Mouse (Mus musculus) embryonic fibroblast, embryonic 13.5 days (primary cell): ENCODE measurements around the gene Ldhc. TPM values are rescaled to one million over a fixed set of nuclear protein-coding genes. Genes with fewer than 3 reads are reported as not detected.
"Not testable (repeated sequence)": the region's sequence is repeated elsewhere in the genome, so short reads cannot be mapped to it uniquely, and the experiment has no call there.

Source experiments
- H3K27ac ChIP-seq: 2 replicates; pipeline ENCODE4 v1.5.1; 2012; ENCODE audit warnings: low read length, control low read depth, inconsistent platforms; ENCODE audit not compliant: insufficient read depth
- H3K4me1 ChIP-seq: 2 replicates; pipeline ENCODE4 v1.6.1; 2011; ENCODE audit warnings: low read length; ENCODE audit not compliant: control insufficient read depth, insufficient read depth
- H3K4me3 ChIP-seq: 2 replicates; pipeline ENCODE4 v1.5.1; 2011; ENCODE audit warnings: mild to moderate bottlenecking, control low read depth, low read length; ENCODE audit not compliant: insufficient read depth
- CTCF ChIP-seq: IDR thresholded peaks from 2 replicates; pipeline ENCODE4 v1.5.1; 2011; ENCODE audit warnings: mild to moderate bottlenecking, control low read depth, low read length, moderate library complexity, borderline replicate concordance; ENCODE audit not compliant: insufficient read depth
- POLR2A ChIP-seq: IDR thresholded peaks from 2 replicates; pipeline ENCODE4 v1.6.1; 2011; ENCODE audit warnings: low read depth, mild to moderate bottlenecking, control low read depth, low read length, moderate library complexity
- polyA plus RNA-seq: library from polyadenylated mRNA; stranded (reverse); fragments of >200 nt; gene quantifications from 2 replicates; pipeline ENCODE4 v1.2.4, GENCODE M21; 2011; ENCODE audit warnings: low read depth; ENCODE audit not compliant: missing spikeins, insufficient read length

Ldhc gene
- polyA plus RNA-seq, 1 experiment, result not detected

DNA sequence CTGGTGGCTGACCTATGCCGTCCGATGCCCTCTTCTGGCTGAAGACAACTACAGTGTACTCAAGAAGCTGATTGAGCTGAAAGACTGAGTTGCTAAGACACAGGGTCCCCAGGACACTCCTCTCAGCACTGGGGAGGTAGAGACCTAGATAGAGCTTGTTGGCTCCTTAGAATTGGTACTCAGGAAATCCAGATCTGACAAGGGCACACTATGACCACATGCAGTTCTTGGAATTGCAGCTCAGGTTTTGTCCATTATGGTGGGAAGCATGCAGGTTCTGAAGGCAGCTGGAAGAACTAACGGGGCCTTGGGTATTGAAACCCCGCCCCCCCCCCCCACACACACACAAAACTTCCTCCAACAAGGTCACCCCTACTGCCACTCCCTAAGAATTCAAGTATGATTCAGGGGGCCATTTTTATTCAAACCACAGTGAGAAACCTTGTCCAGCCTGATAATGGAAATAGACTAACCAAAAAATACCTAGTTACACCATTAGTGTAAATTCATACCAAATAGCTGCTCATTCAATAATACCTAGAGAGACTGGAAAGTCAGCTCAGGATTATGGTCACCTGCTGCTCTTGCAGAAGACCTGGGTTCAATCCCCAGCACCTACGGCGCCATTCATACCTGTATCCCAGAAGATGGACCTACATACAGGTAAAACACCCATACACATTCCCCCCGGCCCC, 5.0 kb upstream of the Ldhc start:
- TF ChIP-seq POLR2A, result no peak
- no peak for TF ChIP-seq CTCF
- Histone ChIP-seq H3K4me3 (no peak overlapping the region), H3K27ac (no peak overlapping the region), H3K4me1 (no peaks in the 10 kb centered on the region)

DNA sequence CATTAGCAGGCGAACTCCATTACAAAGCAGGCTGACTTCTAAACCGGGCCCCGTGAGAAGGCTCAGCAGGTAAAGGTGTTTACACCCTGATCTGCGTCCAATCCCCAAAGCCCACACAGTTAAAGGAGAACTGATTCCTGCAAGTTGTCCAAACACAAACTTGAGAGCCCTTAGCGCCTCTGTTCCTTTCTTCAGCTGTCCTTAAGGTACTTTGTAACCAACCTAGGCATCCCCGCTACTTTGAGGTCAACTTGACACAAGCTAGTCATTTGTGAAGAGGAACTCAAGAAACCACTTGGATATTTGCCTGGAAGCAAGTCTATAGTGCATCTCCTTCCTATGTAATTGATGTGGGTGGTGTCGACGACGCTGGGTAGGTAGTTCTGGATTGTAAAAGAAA, 3.6 kb upstream of the Ldhc start:
- Histone ChIP-seq H3K4me1 (no peaks in the 10 kb centered on the region), H3K4me3 (no peak overlapping the region), H3K27ac (no peak overlapping the region)
- no peak for TF ChIP-seq POLR2A
- TF ChIP-seq CTCF, result no peak

DNA sequence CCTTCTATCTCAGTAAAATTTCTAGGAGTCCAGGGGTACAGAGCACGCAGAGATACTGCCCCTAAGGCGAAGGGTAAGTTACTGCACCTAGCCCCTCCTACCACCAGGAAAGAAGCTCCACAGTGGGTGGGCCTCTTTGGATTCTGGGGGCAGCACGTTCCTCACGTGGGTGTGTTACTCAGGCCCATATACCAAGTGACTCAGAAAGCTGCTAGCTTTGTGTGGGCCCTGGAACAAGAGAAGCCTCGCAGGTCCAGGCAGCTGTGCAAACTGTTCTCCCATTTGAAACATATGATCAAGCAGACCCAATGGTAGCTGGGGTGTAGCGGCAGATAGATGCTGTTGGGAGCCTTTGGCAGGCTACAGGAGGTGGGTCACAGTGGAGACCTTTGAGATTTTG, 2.0 kb upstream of the Ldhc start:
- Histone ChIP-seq H3K27ac (no peak overlapping the region), H3K4me3 (no peak overlapping the region), H3K4me1 (no peaks in the 10 kb centered on the region)
- TF ChIP-seq POLR2A, result no peak

DNA sequence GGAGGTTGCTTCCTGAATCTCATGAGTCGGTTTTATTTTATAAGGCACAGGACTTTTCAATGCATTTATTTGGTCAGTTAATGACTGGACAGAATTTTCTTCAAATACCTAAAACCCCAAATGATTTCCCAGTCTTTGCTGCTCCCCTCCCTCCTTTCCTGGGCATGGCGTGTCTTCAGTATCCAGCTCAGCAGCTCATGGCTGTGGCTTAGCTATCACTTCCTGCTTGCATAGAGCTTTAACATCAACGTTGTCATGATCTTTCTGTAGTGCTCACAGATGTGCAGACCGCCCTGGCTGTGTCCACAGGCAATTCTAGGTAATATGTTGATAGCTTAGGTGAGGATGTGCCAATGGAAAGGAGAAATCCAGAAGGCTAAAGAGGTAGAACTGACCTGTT, 11.0 kb downstream of the Ldhc start:
- TF ChIP-seq CTCF, result no peak
- no peak for TF ChIP-seq POLR2A
- H3K4me3 ChIP-seq, result no peak overlapping the region
- H3K27ac ChIP-seq, result no peak overlapping the region
- H3K4me1 ChIP-seq, result no peaks in the 10 kb centered on the region

DNA sequence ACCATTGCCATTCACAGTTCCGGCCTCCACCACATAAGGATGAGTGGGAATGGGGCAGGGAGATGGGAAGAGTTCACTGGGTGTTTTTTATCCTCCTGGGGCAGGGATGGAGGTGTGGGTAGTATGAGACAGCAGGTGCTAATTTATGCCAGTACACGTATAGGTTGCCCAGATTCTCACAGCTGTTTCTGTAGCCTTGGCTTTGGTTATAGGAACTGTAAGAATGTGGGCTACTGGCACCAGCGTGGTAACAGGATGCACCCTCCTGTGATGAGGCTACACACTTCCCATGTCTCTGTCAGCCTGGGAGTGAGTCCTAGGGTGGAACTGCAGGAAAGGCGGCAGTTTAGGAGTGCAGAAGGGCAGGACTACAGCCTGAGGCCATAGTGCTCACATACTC, 15.8 kb downstream of the Ldhc start:
- no peak overlapping the region for H3K4me3 ChIP-seq
- no peaks in the 10 kb centered on the region for H3K4me1 ChIP-seq
- TF ChIP-seq POLR2A, result no peak
- TF ChIP-seq CTCF, result no peak
- no peak overlapping the region for H3K27ac ChIP-seq

DNA sequence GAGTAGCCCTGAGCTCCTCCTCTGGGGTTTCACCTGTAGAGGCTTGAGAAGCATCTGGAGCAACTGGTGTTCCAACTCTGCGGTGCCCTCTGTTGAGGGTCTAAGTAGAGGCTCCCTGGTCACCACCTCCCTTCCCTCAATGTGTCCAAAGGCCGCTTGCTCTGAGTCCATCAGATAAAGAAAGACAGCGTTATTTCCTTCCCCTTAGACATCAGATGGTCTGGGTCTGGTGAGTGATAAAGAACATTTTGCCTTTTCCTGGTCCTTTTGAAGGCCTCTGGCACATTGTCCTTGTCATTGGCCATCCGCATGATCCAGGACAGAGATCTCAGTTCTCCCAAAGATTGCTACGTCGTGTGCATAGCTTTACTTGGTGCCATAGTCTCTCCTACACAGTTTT, 16.3 kb downstream of the Ldhc start:
- Histone ChIP-seq H3K4me3 (no peak overlapping the region), H3K27ac (no peak overlapping the region), H3K4me1 (no peaks in the 10 kb centered on the region)
- no peak for TF ChIP-seq CTCF
- TF ChIP-seq POLR2A, result no peak

DNA sequence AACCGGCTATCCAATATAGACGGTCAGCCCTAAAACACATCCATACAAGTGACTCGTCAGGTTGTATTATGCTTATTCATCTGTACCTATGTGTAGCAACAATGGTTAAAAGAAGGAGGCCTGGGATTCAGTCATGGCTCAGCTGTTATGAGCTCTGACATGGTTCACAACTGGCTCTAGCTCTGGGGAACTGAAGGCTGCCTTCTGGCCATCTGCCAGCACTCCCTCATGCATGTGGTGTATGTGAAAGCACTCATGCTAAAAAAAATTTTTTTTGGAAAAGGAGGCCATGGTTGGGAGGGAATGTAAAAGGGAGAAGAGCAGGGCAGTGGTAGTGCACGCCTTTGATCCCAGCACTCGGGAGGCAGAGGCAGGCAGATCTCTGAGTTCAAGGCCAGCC, 18.8 kb downstream of the Ldhc start:
- H3K4me1 ChIP-seq, result no peaks in the 10 kb centered on the region
- TF ChIP-seq POLR2A (no peak), CTCF (no peak)
- no peak overlapping the region for H3K27ac ChIP-seq
- no peak overlapping the region for H3K4me3 ChIP-seq

DNA sequence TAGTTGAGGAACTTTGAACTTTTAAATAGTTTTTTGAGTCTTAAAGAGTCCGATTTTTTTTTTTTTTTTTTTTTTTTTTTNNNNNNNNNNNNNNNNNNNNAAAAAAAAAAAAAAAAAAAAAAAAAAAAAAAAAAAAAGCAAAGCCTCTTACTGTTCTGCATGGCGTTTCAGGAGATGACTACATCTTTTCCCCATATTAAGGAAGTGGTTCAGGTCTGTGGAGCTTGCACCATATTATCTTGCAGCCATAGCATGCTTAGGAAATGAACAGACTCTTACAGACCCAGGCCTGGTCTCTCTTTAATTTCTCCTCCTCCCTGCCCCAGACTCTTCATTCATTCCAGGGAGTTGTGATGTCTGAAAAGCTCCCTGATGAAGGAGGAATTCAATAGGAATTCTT, 20.0 kb downstream of the Ldhc start:
- no peak overlapping the region for H3K4me3 ChIP-seq
- no peak for TF ChIP-seq POLR2A
- TF ChIP-seq CTCF, result no peak
- no peaks in the 10 kb centered on the region for H3K4me1 ChIP-seq
- no peak overlapping the region for H3K27ac ChIP-seq

DNA sequence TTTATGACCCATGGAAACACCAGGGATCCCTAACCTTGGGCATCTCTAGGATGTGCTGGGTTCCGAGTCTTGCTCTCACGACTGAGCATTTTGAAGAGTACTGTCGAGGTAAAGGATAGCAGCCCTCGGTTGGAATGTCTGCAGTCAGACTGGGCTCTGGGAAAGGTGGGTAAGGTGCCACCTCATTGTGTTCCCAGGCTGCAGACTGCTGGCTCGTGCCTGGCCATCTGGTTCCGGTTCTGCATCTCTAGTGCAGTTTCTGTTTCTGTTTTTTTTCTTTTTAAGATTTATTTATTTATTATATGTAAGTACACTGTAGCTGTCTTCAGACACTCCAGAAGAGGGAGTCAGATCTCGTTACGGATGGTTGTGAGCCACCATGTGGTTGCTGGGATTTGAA, 20.9 kb downstream of the Ldhc start:
- not testable (repeated sequence) for H3K4me3 ChIP-seq, H3K27ac ChIP-seq, H3K4me1 ChIP-seq

DNA sequence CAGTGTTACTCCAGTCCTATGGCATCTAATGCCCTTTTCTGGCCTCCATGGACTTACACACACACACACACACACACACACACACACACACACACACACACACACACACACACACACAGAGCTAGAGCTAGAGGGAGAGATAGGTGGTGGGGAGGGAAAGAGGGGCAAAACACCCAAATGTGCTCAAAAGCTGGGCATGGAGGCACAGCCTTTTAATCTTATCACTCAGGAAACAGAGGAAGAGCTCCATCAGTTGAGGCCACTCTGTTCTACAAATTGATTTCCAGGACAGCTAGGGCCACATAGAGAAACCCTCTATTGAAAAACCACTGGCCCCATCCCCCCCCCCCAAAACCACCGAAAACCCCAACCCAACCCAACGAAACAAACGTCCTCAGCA, 22.3 kb downstream of the Ldhc start:
- no peak overlapping the region for H3K27ac ChIP-seq
- H3K4me3 ChIP-seq, result no peak overlapping the region
- TF ChIP-seq CTCF (no peak), POLR2A (no peak)
- H3K4me1 ChIP-seq, result no peaks in the 10 kb centered on the region

DNA sequence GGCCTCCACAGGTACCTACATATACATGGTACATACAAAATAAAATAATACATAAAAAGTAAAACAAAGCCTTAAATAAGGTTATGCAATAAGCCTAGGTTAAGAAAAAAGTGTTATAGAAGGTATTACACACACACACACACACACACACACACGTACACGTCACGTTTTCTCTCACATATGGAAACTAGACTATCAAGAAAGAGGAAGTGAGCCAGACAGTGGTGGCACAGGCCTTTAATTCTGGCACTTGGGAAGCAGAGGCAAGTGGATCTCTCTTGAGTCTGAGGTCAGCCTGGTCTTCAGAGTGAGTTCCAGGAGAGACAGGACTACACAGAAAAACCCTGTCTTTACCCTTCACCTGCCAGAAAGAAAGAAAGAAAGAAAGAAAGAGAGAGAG, 34.5 kb downstream of the Ldhc start:
- Histone ChIP-seq H3K4me3 (no peak overlapping the region), H3K4me1 (no peaks in the 10 kb centered on the region)
- no peak for TF ChIP-seq POLR2A
- no peak for TF ChIP-seq CTCF

More for the DNA sequence above, 34.5 kb downstream of the Ldhc start:
- no peak overlapping the region for H3K27ac ChIP-seq
